Mouse (Mus musculus) intestine, postnatal 0 days (tissue): ENCODE measurements around the gene Hsf2bp. TPM values are rescaled to one million over a fixed set of nuclear protein-coding genes. Genes with fewer than 3 reads are reported as not detected.

Source experiments
- ATAC-seq: fragments of 200-750 bp; cut with Nextera tagmentation; 2 replicates; pipeline ENCODE4 v1.8.0; 2017; ENCODE audit warnings: mild to moderate bottlenecking, moderate TSS enrichment, moderate library complexity
- H3K27ac ChIP-seq: fragments of 300-500 bp; sonication (generic); 2 replicates; pipeline ENCODE4 v1.5.1; 2014; ENCODE audit warnings: mild to moderate bottlenecking, low read depth, low read length, moderate library complexity
- H3K27me3 ChIP-seq: fragments of 300-500 bp; sonication (generic); replicated peaks from 2 replicates; pipeline ENCODE4 v1.6.1; 2014; ENCODE audit warnings: low read length, mixed read lengths; ENCODE audit not compliant: control insufficient read depth, insufficient read depth
- H3K36me3 ChIP-seq: fragments of 300-500 bp; sonication (generic); 2 replicates; pipeline ENCODE4 v1.6.1; 2014; ENCODE audit warnings: mild to moderate bottlenecking, moderate library complexity; ENCODE audit not compliant: control insufficient read depth, insufficient read depth
- H3K4me1 ChIP-seq: fragments of 300-500 bp; sonication (generic); replicated peaks from 2 replicates; pipeline ENCODE4 v1.6.1; 2014; ENCODE audit warnings: antibody characterized with exemption, low read length, mixed read lengths; ENCODE audit not compliant: control insufficient read depth, insufficient read depth
- H3K4me2 ChIP-seq: fragments of 300-500 bp; sonication (generic); replicated peaks from 2 replicates; pipeline ENCODE4 v1.6.1; 2014; ENCODE audit warnings: low read depth, mild to moderate bottlenecking, moderate library complexity
- H3K4me3 ChIP-seq: fragments of 300-500 bp; sonication (generic); 2 replicates; pipeline ENCODE4 v1.5.1; 2014; ENCODE audit warnings: low read depth, low read length
- H3K9ac ChIP-seq: fragments of 300-500 bp; sonication (generic); 2 replicates; pipeline ENCODE4 v1.6.1; 2014; ENCODE audit warnings: mild to moderate bottlenecking, low read depth, low read length
- H3K9me3 ChIP-seq: fragments of 300-500 bp; sonication (generic); 2 replicates; pipeline ENCODE4 v1.6.1; 2016; ENCODE audit warnings: mixed run types; ENCODE audit not compliant: control insufficient read depth
- CTCF ChIP-seq: sonication (generic); IDR thresholded peaks from 2 replicates; pipeline ENCODE4 v1.5.1; 2016; ENCODE audit warnings: low read depth, mild to moderate bottlenecking, control low read depth, antibody characterized with exemption, moderate library complexity
- WGBS: fragments of 180-500 bp; shearing (Covaris S2); extraction: QIAGEN DNeasy Blood & Tissue Kit; methylation state at CpG from one replicate; pipeline ENCODE4 v1.1.7; 2014; 5-methylcytosine and 5-hydroxymethylcytosine counted together
- polyA plus RNA-seq: library from polyadenylated mRNA; unstranded; fragments of >200 nt; fragmentation: Nextera tagmentation; extraction: Ambion mirVana; gene quantifications from 2 replicates; pipeline ENCODE4 v1.2.1, GENCODE M21; 2015

Gene Hsf2bp
- polyA plus RNA-seq: 4.1 and 5.3 TPM in 2 replicates

DNA sequence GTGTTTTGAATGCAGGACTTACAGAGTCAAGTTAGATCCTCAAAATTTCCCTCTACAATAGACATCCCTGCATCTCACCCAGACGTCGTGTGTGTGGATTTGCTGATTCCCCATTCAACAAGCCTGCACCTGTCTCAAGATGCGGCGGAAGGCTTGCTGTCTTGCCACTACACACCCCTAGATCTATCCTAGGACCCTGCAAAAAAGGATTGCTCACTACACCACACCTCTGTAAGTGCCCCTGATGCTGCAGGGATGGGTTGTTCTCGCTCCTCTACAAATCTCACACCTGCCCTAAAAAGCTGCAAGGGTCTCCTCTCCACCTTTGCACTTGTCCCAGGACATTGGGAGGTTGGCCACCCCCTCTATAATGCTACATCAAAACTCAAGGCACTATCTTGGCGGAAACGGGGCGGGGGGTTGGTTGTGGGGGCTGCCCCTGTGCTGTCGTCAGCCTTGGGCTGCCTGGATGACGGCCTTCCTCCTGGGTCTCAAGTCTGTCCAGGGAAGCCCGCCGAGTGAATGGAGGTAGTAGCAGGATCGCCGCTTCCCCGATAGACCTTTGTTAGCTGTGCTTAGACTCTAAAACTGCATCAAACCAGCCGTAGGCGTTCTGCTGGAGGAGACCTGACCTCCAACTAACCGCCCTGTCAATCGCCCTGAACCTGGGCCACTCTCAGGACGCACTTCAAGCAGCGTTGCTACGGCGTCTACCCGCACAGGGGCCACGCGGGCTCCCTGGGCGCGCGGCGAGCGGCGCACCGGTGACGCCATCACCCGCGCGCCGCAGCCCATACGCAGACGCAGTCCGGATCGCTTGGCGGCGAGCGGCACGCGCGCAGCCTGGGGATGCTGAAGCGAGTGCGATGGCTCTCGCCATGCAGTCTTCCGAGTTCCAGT, at the start of gene Hsf2bp, which contains the start of gene Rrp1b:
Hsf2bp (minus strand) TSS at position 741 of the 900 bp plus-strand sequence.
Rrp1b (plus strand) TSS at position 492 of the 900 bp plus-strand sequence.
- Histone ChIP-seq H3K4me3 (peak within 1 kb of the TSS; percentile 65), H3K9me3 (no peaks in the 10 kb centered on the region), H3K4me1 (no peaks in the 10 kb centered on the region), H3K9ac (peak within 1 kb of the TSS; percentile 65), H3K4me2 (peak within 1 kb of the TSS; percentile 86), H3K27me3 (no peaks in the 10 kb centered on the region), H3K36me3 (no peaks in the 10 kb centered on the region), H3K27ac (peak within 1 kb of the TSS; percentile 50)
- 5% methylated on average over 51 of the region's 52 CpGs for WGBS
- peak; percentile 93 for ATAC-seq
- TF ChIP-seq CTCF: no peak

DNA sequence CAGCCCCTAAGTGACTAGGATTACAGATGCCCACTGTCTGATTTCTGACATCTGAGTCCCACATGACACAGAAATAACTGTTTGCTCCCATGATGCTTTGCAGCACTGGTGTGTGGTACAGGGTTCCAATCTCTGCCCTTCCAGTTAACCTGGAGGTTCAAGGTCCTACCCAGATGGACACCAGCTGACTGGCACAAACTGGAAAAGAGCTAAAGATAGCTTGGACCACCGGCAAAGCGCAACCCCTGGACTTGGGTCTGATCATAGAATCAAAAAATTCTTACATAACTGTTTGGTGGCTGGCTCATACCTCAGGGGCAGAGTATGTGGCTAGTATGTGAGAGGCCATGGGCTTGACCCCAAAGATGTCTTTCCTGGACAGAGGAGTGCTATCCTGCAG, 47.2 kb upstream of the Hsf2bp start:
- ATAC-seq: no peak
- Histone ChIP-seq H3K36me3 (no peaks in the 10 kb centered on the region), H3K4me3 (no peak overlapping the region), H3K4me2 (no peak overlapping the region), H3K9ac (no peak overlapping the region), H3K4me1 (no peaks in the 10 kb centered on the region), H3K27ac (no peak overlapping the region), H3K27me3 (no peaks in the 10 kb centered on the region), H3K9me3 (no peaks in the 10 kb centered on the region)
- WGBS: 98% methylated on average over 2 of the region's 2 CpGs
- no peak for TF ChIP-seq CTCF

DNA sequence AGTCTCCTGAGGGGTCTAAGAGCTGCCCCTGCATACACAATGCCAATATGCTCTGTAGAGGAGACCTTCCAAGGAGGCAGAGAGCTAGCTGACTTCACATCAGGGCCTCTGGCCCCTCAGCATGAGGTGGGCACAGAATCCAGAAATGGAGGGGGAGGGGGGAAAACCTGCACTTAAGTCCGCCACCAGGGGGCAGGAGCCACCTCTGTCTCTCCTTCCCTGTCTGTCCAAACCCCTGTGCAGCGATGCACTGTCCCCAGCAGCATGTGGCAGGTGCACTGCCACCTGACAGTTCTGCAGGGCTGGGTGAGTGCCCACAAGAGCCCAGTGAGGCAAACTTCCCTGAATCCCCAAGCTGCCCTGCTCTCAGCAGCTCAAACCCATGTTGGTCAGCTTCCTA, 39.0 kb upstream of the Hsf2bp start:
- peak; percentile 92 for TF ChIP-seq CTCF
- Histone ChIP-seq H3K27ac (no peak overlapping the region), H3K9me3 (no peaks in the 10 kb centered on the region), H3K4me1 (no peaks in the 10 kb centered on the region), H3K9ac (no peak overlapping the region), H3K36me3 (no peaks in the 10 kb centered on the region), H3K27me3 (no peaks in the 10 kb centered on the region), H3K4me2 (no peak overlapping the region), H3K4me3 (no peak overlapping the region)
- ATAC-seq: 0 out of 2 replicates have a peak, but pooled peaks have one; percentile 22
- 7% methylated on average over 2 of the region's 2 CpGs for WGBS

DNA sequence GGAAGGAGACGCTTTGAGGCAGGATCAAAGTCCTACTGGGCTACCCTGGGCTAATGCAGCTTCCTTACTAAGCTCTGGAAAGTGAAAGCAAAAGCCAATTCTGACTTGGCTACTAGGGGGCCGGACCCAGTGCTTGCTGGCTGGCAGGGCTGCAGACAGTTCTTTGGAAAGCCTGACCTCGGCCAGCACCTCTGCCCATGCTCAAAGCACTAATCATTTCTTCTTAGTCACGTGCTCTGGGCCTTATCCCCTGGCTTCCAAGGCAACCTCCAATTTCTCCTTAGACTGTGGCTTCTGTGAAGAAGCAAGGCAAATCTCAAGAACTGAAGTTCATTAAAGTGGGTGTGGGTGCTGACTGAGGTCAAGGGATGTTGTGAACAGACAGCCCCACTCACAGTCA, 38.5 kb upstream of the Hsf2bp start:
- WGBS: 45% methylated on average over 4 of the region's 4 CpGs
- Histone ChIP-seq H3K9me3 (no peaks in the 10 kb centered on the region), H3K4me1 (no peaks in the 10 kb centered on the region), H3K27me3 (no peaks in the 10 kb centered on the region), H3K4me3 (no peak overlapping the region), H3K4me2 (no peak overlapping the region), H3K27ac (no peak overlapping the region), H3K36me3 (no peaks in the 10 kb centered on the region), H3K9ac (no peak overlapping the region)
- TF ChIP-seq CTCF: no peak
- ATAC-seq: no peak

DNA sequence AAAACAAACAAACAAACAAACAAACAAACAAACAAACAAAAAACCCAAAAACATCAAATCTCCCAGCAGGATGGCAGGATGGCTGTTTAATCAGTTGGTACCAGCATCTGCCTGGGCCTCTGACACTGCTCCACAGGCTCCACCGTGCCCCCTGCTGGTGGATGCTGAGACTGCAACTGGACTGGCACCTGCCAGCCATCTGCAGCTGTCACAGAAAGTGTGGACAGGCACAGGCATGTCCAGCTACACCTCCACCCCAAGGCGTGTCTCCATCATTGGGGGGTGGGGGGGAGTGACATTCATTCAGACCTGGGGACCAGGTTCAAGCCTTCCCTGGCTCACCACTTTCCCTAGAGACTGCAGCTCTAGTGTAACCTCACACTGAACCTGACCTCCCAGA, 37.2 kb upstream of the Hsf2bp start:
- Histone ChIP-seq H3K4me3 (no peak overlapping the region), H3K4me2 (no peak overlapping the region), H3K27ac (no peak overlapping the region), H3K9me3 (no peaks in the 10 kb centered on the region), H3K4me1 (no peaks in the 10 kb centered on the region), H3K27me3 (no peaks in the 10 kb centered on the region), H3K9ac (no peak overlapping the region), H3K36me3 (no peaks in the 10 kb centered on the region)
- 0 out of 2 replicates have a peak, but pooled peaks have one; percentile 40 for ATAC-seq
- WGBS: 6% methylated on average over 2 of the region's 2 CpGs
- TF ChIP-seq CTCF: peak; percentile 98

DNA sequence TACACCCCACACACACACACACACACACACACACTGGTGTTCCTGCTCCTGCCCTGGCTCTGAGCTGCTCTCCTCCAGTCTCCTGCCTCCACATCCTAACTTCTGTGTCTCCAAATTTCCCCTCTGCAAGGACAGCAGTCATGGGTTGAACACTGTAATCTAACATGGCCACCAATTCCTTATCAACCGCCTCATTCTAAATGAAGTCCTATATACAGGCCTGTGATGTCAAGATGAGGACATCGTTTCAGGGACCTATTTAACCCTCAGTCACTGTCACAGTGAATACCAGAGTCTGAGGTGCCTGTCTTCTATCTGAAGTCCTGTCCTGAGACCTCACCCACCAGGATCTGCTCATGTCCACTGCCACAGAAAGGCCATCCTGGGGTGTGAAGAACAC, 32.7 kb upstream of the Hsf2bp start:
- no peak for TF ChIP-seq CTCF
- H3K36me3 ChIP-seq: no peaks in the 10 kb centered on the region
- H3K4me2 ChIP-seq: no peak overlapping the region
- no peaks in the 10 kb centered on the region for H3K27me3 ChIP-seq
- H3K27ac ChIP-seq: no peak overlapping the region
- H3K9me3 ChIP-seq: no peaks in the 10 kb centered on the region
- no peak overlapping the region for H3K4me3 ChIP-seq
- ATAC-seq: no peak
- no peak overlapping the region for H3K9ac ChIP-seq
- 83% methylated on average over 2 of the region's 2 CpGs for WGBS
- H3K4me1 ChIP-seq: no peaks in the 10 kb centered on the region
